Mouse (Mus musculus) lung, embryonic 14.5 days (tissue): Measurements from ENCODE around the gene Spats1. TPM values are rescaled to one million over a fixed set of nuclear protein-coding genes. Genes with fewer than 3 reads are reported as not detected.
"Not testable (repeated sequence)": the region's sequence is repeated elsewhere in the genome, so short reads cannot be mapped to it uniquely, and the experiment has no call there.

Source experiments
- ATAC-seq: fragments of 200-750 bp; cut with Nextera tagmentation; 2 replicates; pipeline ENCODE4 v1.8.0; 2017; ENCODE audit warnings: mild to moderate bottlenecking, moderate TSS enrichment, moderate library complexity; ENCODE audit not compliant: insufficient read depth
- DNase-seq: peaks from one replicate; pipeline ENCODE4 v3.0.0-alpha.2; 2015
- H3K27ac ChIP-seq: fragments of 300-500 bp; sonication (generic); 2 replicates; pipeline ENCODE4 v1.5.1; 2014; ENCODE audit warnings: low read depth, mild to moderate bottlenecking, moderate library complexity
- H3K27me3 ChIP-seq: fragments of 300-500 bp; sonication (generic); 2 replicates; pipeline ENCODE4 v1.6.1; 2014; ENCODE audit warnings: low read length, control low read depth; ENCODE audit not compliant: insufficient read depth
- H3K36me3 ChIP-seq: fragments of 300-500 bp; sonication (generic); 2 replicates; pipeline ENCODE4 v1.6.1; 2014; ENCODE audit warnings: control low read depth; ENCODE audit not compliant: insufficient read depth
- H3K4me1 ChIP-seq: fragments of 300-500 bp; sonication (generic); 2 replicates; pipeline ENCODE4 v1.6.1; 2014; ENCODE audit warnings: antibody characterized with exemption, control low read depth; ENCODE audit not compliant: insufficient read depth
- H3K4me2 ChIP-seq: fragments of 300-500 bp; sonication (generic); 2 replicates; pipeline ENCODE4 v1.6.1; 2014; ENCODE audit warnings: mild to moderate bottlenecking
- H3K4me3 ChIP-seq: fragments of 300-500 bp; sonication (generic); 2 replicates; pipeline ENCODE4 v1.5.1; 2014; ENCODE audit warnings: low read depth, low read length
- H3K9ac ChIP-seq: fragments of 300-500 bp; sonication (generic); 2 replicates; pipeline ENCODE4 v1.6.1; 2014
- H3K9me3 ChIP-seq: fragments of 300-500 bp; sonication (generic); 2 replicates; pipeline ENCODE4 v1.6.1; 2016; ENCODE audit warnings: low read depth, low read length, control low read depth
- CTCF ChIP-seq: IDR thresholded peaks from 2 replicates; pipeline ENCODE4 v1.5.1; 2016; ENCODE audit warnings: antibody characterized with exemption, low read depth
- WGBS: fragments of 180-500 bp; shearing (Covaris S2); extraction: QIAGEN DNeasy Blood & Tissue Kit; methylation state at CpG from one replicate; pipeline ENCODE4 v1.1.7; 2014; 5-methylcytosine and 5-hydroxymethylcytosine counted together
- polyA plus RNA-seq: library from polyadenylated mRNA; unstranded; fragments of >200 nt; fragmentation: Nextera tagmentation; extraction: Ambion mirVana; gene quantifications from 2 replicates; pipeline ENCODE4 v1.2.1, GENCODE M21; 2014

Gene Spats1
- polyA plus RNA-seq, 1 experiment from 2014 or later = 0.43 TPM

DNA sequence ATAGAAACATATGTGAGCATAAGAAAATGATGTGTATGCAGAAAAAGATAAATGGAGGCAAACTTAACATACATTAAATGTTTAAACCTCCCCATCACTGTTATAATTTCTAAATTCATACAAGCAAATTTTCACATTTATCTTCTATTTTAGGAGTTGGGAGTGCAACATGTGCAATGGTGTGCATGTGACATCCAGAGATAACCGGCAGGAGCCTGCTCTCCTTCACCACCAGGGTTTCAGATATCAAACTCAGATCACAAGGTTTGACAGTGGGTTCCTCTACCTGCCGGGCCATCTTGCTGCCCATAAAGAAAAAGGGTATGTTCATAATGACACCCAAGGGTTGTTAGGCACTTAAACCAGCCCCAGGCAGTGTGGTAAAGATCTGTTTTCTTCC, 57.8 kb downstream of the Spats1 start:
- H3K4me3 ChIP-seq = no peak overlapping the region
- ATAC-seq (no peak), DNase-seq (no peak)
- no peaks in the 10 kb centered on the region for H3K27me3 ChIP-seq
- H3K4me2 ChIP-seq = no peak overlapping the region
- no peaks in the 10 kb centered on the region for H3K9me3 ChIP-seq
- H3K36me3 ChIP-seq = peaks cover 79% of the 10 kb centered on the region
- H3K9ac ChIP-seq = no peak overlapping the region
- TF ChIP-seq CTCF = no peak
- no peaks in the 10 kb centered on the region for H3K4me1 ChIP-seq
- 84% methylated on average over 2 of the region's 2 CpGs for WGBS
- H3K27ac ChIP-seq = no peak overlapping the region

GRCm38 (mm10) chr17:45411617-45412016, 63.6 kb downstream of the Spats1 start:
- not testable (repeated sequence) for H3K27me3 ChIP-seq, H3K4me1 ChIP-seq, H3K9ac ChIP-seq, H3K9me3 ChIP-seq, H3K27ac ChIP-seq, ATAC-seq, H3K4me3 ChIP-seq, DNase-seq, H3K4me2 ChIP-seq
- peaks cover 92% of the 10 kb centered on the region for H3K36me3 ChIP-seq
- 64% methylated on average over 2 of the region's 2 CpGs for WGBS

GRCm38 (mm10) chr17:45408719-45409118, 66.5 kb downstream of the Spats1 start:
- Histone ChIP-seq H3K9ac (no peak overlapping the region), H3K27me3 (no peaks in the 10 kb centered on the region), H3K36me3 (peaks cover 93% of the 10 kb centered on the region), H3K4me3 (no peak overlapping the region), H3K4me1 (no peaks in the 10 kb centered on the region), H3K4me2 (no peak overlapping the region), H3K27ac (no peak overlapping the region), H3K9me3 (no peaks in the 10 kb centered on the region)
- no peak for ATAC-seq
- 83% methylated on average over 2 of the region's 2 CpGs for WGBS
- no peak for DNase-seq
- no peak for TF ChIP-seq CTCF

- Histone ChIP-seq H3K4me2 (no peak overlapping the region), H3K9me3 (no peaks in the 10 kb centered on the region), H3K9ac (no peak overlapping the region), H3K36me3 (peaks cover 83% of the 10 kb centered on the region), H3K27me3 (no peaks in the 10 kb centered on the region), H3K27ac (no peak overlapping the region), H3K4me3 (no peak overlapping the region), H3K4me1 (no peaks in the 10 kb centered on the region)
- peak; percentile 35 for TF ChIP-seq CTCF
- no peak for ATAC-seq
- WGBS = 89% methylated on average over 10 of the region's 10 CpGs
- no peak for DNase-seq
Measured at GRCm38 (mm10) chr17:45406281-45406680, 68.9 kb downstream of the Spats1 start.

GRCm38 (mm10) chr17:45403207-45403606, 72.0 kb downstream of the Spats1 start:
- WGBS = 5% methylated on average over 3 of the region's 3 CpGs
- TF ChIP-seq CTCF = peak; percentile 75
- H3K4me3 ChIP-seq = no peak overlapping the region
- H3K27ac ChIP-seq = no peak overlapping the region
- no peaks in the 10 kb centered on the region for H3K27me3 ChIP-seq
- ATAC-seq (no peak), DNase-seq (peak; percentile 88)
- no peak overlapping the region for H3K9ac ChIP-seq
- no peaks in the 10 kb centered on the region for H3K9me3 ChIP-seq
- no peak overlapping the region for H3K4me2 ChIP-seq
- H3K4me1 ChIP-seq = no peaks in the 10 kb centered on the region
- H3K36me3 ChIP-seq = peaks cover 69% of the 10 kb centered on the region

DNA sequence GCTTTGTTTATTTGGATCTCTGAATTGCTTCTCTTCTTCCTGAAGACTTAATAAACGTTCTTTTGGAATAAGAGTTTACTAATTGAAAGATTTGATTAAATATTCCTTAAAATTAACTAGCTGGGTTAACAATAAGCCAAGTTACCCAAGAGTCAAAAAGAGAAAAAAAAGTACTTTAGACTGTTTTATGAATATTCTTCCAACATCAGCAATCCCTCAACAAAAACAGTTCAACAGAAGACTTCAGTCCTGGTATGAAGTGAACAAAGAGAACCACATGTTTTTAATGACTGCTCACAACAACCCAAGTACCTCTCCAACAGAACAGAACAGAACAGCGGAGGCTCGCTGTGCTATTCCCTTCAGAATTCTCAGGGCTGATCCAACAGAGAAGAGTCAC, 72.6 kb downstream of the Spats1 start:
- 56% methylated on average over 3 of the region's 3 CpGs for WGBS
- H3K4me2 ChIP-seq = no peak overlapping the region
- DNase-seq = peak; percentile 5
- TF ChIP-seq CTCF = no peak
- no peak overlapping the region for H3K4me3 ChIP-seq
- ATAC-seq = no peak
- no peak overlapping the region for H3K9ac ChIP-seq
- H3K27ac ChIP-seq = no peak overlapping the region
- no peaks in the 10 kb centered on the region for H3K9me3 ChIP-seq
- peaks cover 68% of the 10 kb centered on the region for H3K36me3 ChIP-seq
- H3K4me1 ChIP-seq = no peaks in the 10 kb centered on the region
- no peaks in the 10 kb centered on the region for H3K27me3 ChIP-seq

DNA sequence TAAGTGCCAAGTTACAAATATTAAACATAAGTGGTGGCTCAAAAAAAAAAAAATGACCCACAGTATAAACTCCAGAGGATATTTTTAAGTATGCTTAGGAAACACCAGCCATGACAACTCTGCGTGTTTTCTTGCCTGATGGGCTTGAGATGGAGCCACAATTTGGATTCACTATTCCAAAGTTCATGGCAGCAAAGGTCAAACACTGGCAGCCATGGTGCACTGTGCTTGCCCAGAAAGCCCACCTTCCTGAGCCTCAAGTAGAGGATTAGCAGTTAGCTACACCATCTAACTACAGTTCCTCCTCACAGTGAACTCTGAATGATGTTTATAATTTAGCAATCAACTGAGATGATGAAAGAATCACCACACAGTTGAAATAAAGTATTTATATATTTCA, 73.1 kb downstream of the Spats1 start:
- no peak for DNase-seq
- no peak overlapping the region for H3K27ac ChIP-seq
- H3K4me1 ChIP-seq = no peaks in the 10 kb centered on the region
- H3K9me3 ChIP-seq = no peaks in the 10 kb centered on the region
- 54% methylated on average over 1 of the region's 1 CpGs for WGBS
- no peak overlapping the region for H3K9ac ChIP-seq
- H3K27me3 ChIP-seq = no peaks in the 10 kb centered on the region
- TF ChIP-seq CTCF = no peak
- ATAC-seq = no peak
- peaks cover 63% of the 10 kb centered on the region for H3K36me3 ChIP-seq
- no peak overlapping the region for H3K4me2 ChIP-seq
- no peak overlapping the region for H3K4me3 ChIP-seq
